Mouse (Mus musculus) mouse trophoblast stem cell (cell line): ENCODE results near the gene Rps3.

Experiments
- in situ Hi-C, 2 experiments: fragments of 300-500 bp; cut with MseI, MboI; formaldehyde crosslinking; loops; 2 replicates in 1 of 2; 3 replicates in 1 of 2; pipeline ENCODE4 v1.15.1; 2025

Gene Rps3

DNA sequence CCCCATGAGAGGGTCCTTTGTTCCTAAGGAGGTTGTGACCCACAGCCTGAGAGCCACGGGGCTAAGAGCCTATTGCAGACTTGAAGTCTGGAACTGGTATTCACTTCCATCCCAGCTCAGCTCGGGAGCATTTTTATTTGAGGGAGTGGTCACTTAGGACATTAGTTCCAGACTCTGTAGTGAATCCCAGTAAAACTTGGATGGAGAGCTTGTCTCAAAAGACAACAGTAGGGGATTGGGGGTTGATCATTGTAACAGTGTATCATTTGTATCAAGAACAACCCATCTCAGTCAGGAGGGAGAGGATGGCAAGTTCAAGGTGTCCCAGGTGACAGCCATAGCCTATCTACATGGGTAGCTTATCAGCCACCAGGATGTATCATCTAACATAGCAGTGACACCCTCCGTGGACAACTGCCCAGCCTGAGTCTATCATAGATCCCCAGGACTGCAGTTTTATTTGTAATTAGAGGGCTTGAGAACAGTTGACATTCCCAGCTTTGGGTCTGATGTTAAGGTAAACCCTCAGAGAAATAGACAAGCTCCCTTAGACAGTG is 6.9 kb downstream of the Rps3 start:
- in situ Hi-C loops = no loop called here

DNA sequence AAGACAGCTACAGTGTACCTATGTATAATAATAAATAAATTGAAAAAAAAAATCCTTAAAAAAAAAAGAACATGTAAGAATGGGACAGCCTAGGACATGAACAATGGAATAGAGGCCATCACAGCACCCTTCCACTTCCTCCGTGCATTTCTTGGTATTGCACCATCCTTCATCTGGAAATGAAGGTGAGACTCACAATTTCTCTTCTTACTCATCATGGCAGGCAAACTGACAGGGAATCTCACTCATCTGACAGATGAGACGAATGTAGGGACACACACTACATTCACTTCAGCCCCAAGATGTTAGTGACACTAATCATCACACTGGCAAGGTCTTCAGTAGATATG is 8.0 kb downstream of the Rps3 start:
- in situ Hi-C loops = no loop called here

DNA sequence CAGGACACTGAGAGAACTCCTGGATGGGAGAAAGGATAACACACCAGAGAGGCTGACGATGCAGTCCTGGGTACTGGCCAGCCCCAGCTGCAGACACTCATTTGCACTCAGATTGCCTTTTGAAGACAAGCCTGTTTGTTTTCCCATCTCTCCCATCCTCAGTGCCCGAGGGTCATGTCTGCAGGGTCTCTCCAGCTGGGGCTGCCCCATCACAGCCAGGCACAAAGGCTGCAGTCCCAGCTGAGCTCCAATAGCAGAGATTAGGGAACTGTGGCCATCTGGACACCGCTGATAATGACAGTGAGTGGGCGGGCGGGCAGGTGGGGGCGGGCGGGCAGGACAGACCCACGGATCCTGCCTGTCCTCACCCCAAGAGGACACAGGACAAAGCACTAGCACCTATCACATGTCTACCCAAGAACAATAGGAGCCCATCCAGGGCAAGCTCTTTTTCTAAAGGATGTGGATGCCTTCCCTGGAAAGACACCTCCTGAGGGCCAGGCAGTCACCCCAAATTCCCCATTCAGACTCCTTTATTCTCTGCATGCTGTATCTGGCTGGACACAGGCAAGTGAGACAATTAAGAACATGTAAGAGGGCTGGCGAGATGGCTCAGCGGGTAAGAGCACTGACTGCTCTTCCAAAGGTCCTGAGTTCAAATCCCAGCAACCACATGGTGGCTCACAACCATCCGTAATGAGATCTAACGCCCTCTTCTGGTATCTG is 8.5 kb downstream of the Rps3 start:
- in situ Hi-C loops = no loop called here

DNA sequence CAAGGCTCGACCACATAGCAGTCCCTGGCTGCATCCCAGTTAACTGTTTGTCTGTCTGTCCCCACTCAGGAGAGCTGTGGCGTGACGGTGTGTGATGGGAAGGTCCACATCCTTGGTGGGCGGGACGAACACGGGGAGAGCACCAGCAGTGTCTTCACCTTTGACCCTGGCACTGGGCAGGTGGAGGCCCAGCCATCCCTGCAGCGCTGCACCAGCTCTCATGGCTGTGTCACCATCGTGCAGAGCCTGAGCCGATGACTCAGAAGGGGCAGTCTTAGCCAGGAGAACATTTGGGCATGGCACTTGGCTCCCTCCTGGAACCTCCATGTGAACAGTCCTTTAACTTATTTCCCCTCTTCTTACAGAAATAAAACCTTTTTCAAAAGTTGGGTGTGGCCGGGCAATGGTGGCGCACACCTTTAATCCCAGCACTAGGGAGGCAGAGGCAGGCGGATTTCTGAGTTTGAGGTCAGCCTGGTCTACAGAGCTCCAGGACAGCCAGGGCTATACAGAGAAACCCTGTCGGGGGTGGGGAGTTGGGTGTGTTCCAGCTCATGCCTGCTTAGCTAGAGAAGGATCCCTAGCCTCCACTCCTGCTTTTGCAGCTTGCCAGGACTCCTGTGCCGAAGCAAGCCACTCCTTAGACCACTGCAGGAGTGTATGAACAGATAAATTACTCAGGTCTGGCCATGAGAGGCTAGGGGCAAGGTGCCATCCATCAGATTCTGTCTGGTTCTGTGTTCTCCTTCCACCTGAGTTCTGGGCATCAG is 9.7 kb downstream of the Rps3 start:
- in situ Hi-C loops = no loop called here

DNA sequence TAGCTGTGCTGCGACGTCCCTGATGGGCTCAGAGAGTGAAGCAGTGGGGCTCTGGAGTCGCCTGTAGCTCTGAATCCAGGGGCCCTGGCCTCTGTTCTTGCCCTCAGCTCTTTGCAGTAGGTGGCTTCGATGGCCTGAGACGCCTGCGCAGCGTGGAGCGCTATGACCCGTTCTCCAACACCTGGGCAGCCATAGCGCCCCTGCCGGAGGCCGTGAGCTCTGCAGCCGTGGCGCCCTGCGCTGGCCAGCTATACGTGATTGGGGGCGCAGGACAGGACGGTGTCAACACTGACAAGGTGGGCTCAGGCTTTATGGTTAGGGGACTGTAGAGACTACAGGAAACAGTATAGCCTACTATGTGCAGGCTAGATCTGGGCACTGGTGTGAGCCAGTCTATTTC is 12.0 kb downstream of the Rps3 start:
- in situ Hi-C loops = no loop called here

DNA sequence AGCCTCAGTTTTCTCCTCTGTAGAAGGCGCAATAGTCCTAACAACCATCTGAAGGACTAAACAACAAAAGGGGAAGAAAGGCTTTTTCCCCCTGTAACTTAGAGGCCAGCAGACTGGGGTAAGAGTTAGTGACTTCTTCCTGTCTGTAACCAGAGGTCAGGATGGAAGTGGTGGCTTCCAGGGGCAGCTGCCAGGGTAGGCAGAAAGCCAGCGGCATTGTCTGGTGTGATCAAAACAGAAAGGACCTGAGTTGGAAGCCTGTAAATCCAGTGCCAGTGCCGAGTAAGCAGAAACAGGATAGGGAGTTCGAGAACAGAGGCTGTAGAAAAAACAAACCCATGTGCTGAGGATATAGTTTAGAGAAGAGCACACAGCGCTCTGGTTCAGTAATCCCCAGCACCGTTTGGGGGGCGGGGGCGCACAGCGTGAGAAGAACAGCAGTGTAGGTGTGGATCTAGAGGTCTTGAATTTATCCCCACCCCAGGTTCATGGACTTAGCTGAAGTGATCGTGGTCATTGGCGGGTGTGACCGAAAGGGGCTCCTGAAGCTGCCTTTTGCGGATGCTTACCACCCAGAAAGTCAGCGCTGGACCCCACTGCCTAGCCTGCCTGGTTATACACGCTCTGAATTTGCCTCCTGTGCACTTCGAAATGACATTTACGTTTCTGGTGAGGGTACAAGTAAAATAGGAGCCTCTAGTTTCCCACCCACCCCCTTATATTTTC is 13.7 kb downstream of the Rps3 start:
- in situ Hi-C loops = no loop called here

DNA sequence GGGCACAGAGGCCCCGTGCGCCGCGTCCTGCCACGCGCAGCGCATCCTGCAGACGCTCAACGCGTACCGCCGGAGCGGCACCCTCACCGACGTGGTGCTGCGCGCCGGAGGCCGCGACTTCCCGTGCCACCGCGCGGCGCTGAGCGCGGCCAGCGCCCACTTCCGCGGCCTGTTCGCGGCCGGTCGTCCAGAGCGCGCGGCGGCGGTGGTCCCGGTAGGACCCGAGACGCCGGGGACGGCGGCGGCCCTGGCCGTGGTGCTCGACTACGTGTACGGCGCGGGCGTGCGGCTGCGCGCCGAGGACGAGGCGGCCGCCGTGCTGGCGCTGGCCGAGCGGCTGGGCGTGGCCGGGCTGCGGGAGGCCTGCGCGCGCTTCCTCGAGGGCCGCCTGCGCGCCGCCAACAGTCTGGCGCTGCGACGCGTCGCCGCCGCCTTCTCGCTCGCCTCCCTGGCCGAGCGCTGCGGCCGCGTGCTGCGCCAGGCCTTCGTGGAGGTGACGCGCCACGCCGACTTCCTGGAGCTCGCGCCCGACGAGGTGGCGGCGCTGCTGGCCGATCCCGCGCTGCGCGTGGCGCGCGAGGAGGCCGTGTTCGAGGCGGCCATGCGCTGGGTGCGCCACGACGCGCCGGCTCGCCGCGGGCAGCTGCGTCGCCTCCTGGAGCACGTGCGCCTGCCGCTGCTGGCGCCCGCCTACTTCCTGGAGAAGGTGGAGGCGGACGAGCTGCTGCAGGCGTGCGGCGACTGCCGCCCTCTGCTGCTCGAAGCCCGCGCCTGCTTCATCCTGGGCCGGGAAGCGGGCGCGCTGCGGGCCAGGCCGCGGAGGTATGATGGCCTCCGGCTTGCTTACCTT is 15.0 kb downstream of the Rps3 start:
- in situ Hi-C loops = no loop called here

DNA sequence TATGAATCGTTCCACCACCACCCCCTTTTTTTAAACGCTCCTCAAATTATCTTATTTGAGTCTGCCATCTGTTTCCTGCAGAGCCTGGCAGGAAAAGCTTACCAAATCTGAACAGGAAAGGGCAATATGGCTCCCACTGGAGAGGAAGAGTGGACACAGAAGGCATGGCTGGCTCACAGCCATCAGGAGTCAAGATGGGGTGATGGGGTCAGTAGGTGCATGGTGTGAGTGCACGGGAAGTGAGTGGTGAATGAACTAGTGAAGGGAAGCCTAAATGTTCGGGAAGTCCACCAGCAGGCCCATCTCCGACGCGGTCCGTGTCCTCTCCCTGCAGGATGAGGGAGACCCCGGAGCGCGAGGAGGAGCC is 15.6 kb downstream of the Rps3 start:
- in situ Hi-C loops = no loop called here

DNA sequence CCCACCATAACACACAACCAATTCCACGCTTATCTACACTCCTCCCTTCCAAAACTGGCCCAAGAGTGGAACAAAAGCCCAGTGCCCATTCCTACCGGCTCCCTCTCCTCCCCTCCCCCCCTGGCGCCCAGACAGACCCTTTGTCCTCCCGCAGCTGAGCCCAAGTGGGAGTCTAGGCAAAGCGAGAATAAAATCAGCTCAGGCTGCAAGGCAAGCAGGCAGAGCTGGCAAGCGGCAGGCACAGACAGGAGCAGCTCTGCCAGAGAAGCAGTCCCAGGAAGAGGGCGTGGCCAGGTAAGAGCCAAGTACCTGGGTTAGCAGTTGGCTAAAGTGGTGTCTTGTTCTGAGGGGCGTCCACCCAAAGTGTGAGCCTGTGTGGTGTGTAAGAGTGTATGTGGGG is 17.7 kb downstream of the Rps3 start, which contains the start of gene Klhl35:
Klhl35 (plus strand) TSS at position 194 of the 400 bp plus-strand sequence.
- in situ Hi-C loops = no loop called here

DNA sequence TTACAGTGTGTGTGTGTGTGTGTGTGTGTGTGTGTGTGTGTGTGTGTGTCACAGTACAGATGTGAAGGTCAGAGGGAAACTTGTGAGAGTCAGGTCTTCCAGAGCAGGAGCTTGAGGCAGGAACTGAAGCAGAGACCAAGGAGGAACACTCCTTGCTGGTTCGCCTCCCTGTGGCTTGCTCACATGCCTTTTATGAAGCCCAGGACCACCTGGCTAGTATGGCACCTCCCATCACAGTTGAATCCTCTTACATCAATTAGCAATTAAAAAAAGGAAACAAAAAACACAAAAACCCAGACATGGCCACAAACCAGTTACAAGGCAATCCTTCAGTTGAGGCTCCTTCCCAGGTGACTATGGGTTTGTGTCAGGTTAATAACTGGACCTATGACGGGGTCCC is 20.4 kb downstream of the Rps3 start:
- in situ Hi-C loops = no loop called here

DNA sequence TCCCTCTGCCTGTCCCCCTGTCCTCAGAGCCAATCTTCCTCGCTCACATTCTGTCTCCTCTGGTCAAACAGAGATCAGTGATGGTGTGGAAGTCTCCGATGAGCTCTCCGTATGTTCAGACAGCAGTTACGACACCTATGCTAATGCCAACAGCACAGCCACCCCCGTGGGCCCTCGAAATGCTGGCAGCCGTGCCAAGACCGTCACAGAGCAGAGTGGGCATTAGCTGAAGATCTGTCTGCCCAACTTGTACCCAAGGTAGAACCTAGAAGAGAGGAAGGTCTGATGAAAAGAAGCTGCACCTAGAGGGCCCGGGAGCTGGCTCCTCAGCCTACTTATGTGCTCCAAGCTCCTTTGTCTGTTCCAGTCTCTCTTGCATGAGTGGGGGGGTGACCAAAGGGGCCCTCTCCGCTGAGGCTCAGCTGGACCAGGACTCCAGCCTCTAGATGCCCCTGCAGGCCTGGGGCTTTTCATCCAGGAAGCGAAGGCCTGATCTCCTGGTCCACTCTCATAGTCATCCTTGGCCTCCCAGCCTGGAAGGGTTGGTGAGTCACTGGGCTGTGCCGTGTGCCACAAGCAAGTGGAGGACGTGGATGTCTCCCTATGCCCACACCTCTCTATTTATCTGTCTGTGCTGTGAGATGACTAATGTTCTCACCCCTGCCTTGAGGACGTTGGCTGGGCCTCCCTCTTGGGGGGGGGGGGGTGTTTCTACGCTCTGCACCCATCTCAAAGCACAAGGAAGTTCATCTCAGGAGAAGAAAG is 23.5 kb downstream of the Rps3 start:
- in situ Hi-C loops = no loop called here

DNA sequence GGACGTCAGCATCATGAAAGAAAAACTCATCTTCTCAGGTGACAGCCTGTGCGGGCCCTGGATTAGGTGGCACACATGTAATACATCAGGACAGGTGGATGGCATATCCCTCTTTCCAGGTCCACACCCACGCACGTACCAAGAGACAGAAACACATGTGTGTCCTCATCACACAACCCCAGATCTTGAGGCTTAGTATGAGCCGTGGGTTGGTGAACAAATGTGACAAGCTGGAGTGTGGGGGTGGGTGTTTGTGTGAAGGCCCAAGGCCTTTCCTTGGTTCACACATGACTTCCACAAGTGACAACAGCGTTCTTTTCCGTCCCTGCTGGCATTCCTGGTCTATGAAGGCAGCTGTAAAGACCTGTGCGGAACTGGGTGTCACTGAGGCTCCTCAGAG is 24.7 kb downstream of the Rps3 start:
- in situ Hi-C loops = no loop called here

DNA sequence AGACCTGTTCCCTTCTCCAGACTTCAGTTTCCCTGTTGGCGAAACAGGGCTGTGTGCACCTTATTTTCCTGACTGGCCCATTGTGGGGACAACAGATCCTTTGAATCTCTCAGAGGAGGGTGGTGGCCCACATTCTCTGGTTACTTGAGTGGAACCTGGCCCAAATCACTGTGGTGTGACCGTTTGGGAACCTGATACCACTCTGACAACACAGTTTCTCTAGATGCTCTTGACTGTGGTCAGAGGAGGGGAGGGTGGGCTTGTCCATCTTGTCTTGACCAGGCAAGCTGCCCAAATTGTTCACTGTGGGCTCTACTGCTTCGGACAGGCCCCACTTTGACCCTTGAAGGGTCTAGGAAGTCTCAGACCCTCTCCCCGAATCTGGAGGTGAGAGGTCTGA is 29.5 kb downstream of the Rps3 start:
- in situ Hi-C loops = no loop called here

DNA sequence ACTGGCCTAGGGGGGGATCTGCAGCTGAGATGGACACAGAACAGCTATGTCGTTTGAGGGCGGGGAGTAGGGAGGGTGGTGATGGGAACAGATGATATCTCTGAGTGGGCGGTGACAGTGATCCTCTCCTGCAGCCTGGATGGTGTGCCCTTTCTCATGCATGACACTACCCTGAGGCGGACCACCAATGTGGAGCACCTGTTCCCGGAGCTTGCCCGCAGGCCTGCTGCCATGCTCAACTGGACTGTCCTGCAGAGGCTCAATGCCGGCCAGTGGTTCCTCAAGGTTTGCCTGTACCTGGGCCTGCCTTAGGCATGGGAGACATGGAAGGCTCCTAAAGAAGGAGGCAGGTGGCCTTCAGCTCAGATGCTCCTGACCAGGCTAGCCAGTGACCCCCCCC is 30.7 kb downstream of the Rps3 start:
- in situ Hi-C loops = no loop called here

DNA sequence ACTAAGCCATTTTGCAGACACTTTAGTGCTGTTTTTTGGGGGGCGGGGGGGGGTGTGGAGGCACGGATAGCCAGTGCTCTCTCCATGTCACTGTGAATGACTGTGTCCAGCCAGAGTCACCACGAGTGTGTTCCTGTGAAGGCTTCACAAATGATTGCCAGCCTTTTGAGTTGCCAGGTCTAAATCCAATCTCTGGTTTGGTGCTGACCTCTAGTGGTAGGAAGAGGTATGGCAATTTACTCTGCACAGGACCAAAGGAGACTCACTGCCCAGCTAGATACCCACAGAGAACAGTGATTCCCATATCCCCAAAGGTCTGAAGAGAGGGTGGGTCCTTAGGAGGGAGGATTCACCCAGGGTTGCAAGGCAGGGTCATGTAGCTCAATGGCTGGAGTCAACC is 32.8 kb downstream of the Rps3 start:
- in situ Hi-C loops = no loop called here

DNA sequence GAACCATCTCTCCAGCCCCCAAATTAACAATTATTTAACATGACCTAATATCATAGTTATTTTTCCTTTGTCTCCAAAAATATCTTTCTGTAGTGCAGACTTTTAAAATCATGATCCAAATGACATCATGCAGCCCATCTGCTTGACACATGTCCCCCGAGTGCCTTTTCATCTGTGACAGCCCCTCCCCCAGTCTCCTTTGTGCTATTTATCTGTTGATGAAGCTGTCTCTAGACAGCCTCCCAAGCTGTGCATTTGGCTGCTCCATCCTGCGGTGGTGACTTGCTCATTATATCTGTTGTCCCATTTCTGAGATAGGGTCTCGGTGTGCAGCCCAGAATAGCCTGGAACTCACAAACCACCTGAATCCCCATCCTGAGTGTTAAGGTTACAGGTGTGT is 33.8 kb downstream of the Rps3 start:
- in situ Hi-C loops = loop anchor here in 1 of 2 experiments (5.0 kb wide), 1 partner anchor 72 kb away; no protein-coding TSS in a partner anchor

DNA sequence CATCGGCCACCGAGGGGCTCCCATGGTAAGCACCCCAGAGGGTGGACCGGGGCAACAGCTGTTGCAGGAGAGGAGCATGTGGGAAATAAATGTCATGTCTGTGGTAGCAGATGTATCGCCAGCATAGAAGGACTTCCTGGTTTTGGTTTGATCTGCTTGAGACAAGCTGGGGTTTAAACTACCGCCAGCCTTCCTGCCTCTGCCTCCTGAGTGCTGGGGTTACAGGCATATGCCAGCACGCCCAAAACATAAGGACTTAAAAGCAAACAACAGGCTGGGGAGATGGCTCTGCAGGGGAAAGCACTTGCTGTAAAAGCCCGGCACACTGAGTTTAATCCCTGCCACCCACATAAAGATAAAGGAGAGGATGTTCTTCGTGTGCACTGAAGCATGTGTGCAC is 34.5 kb downstream of the Rps3 start:
- in situ Hi-C loops = loop anchor here in 1 of 2 experiments (5.0 kb wide), 1 partner anchor 72 kb away; no protein-coding TSS in a partner anchor

DNA sequence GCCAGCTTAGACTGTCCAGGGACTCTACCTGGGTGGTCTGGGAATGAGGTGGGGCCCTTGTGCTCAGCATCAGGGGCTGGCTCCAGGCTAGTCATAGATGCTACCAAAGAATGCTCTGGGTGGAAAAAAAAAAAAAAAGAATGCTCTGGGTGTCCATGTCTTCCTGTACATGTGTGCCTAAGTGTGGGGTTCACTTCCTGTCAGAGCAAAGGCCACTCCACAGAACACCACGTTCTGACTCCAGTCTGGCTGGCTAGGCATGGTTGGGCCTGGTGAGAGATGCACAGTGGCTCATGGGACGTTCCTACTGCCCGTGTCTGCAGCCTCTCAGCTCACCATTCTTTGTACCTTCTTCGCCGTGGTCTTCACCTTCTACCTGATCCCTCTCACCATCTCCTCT is 34.9 kb downstream of the Rps3 start:
- in situ Hi-C loops = loop anchor here in 1 of 2 experiments (5.0 kb wide), 1 partner anchor 71 kb away; no protein-coding TSS in a partner anchor

DNA sequence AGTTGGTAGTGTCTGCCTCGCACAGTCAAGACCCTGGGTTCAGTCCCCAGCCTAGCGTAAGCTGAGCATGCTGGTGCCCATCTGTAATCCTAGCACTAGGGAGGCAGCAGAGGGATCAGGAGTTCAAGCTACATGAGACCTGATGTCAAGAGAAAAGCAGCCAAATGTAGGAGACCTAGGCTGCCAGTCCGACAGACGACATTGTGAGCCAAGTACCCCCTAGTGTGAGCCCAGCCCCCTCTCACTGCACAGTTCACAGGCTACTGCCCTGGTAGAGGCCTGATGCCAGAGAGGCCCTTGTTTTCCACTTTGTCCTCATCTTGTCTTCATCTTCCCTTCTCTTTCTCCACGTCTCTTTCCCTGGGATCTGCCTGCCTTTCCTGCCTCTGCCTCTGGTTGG is 36.2 kb downstream of the Rps3 start:
- in situ Hi-C loops = loop anchor here in 1 of 2 experiments (5.0 kb wide), 1 partner anchor 70 kb away; no protein-coding TSS in a partner anchor

DNA sequence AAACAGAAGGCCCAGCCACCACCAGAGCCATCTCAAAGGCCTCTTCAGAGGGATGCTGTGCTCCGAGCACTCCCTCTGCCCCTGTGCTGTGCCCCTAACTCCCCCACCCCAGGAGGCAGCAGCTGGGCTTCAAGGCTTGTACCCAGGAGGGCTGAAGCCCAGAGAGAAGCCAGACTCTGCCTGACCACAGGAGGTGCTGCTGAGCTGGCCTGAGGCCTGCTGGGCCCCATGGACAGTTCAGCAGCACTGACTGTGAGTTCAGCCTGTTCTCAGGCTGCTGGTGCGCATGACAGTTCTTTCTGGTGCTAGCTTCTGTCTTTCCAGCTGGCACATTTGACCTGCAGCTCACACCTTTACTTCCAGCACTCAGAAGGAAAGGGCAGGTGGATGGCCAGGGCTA is 37.7 kb downstream of the Rps3 start:
- in situ Hi-C loops = loop anchor here in 1 of 2 experiments (5.0 kb wide), 1 partner anchor 69 kb away; no protein-coding TSS in a partner anchor
